Mouse (Mus musculus) urinary bladder, adult 18-20 months (tissue): Measurements from ENCODE around the gene Gab2.

Experiments
- DNase-seq, 2 experiments: peaks; one replicate each; pipeline ENCODE4 v3.0.0; 2022; ENCODE audit warnings: low spot score in 2 of 2, mixed read lengths in 2 of 2

The Gab2 gene

DNA sequence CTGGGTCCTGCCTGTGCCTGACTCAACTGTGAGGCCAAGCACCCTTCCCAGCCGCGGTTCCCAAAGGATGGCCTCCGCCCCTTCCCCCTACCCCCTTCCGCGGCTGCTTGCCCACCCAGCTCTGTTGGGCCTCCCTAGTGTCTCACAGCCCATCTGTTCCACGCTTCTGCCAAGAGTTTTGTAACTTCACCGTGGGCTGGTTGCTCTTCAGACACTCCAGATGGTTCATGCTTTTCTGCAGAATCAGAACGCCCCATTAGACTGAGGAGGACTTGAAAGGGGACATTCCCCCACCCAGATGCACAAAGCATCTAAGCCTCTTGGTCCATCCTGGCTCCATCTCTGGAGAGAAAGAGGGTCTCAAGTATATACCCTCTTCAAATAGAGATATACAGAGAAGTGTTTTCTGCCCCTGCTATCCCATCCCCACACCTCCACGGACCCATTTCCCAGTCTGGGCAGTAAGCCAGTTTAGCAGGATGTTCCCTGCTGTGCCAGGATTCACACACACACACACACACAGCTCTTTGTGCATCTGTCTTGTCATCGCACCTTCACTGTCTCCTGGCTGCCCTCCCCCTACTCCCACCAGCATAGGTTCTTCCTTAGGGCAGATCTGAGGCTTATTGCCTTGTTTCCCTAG lies 264.0 kb downstream of the Gab2 start:
- peak in 1 of 2 experiments; percentile 33 for DNase-seq

GRCm38 (mm10) chr7:97346111-97346821 lies 264.9 kb downstream of the Gab2 start:
- no peak for DNase-seq

DNA sequence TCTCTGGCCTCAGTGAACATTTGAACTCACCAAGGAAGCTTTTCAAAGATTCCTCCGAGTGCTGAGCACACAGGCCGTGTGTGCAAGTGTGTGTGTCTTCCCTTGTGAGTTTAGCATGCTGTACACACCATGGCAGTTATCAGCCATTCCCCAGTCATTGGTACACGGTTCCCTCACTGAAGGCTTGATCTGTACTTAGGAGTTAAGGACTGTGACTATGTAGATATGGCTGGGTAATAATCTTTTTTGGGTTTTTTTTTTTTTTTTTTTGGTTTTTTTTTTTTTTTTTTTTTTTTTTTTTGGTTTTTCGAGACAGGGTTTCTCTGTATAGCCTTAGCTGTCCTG lies 265.4 kb downstream of the Gab2 start:
- no peak for DNase-seq

DNA sequence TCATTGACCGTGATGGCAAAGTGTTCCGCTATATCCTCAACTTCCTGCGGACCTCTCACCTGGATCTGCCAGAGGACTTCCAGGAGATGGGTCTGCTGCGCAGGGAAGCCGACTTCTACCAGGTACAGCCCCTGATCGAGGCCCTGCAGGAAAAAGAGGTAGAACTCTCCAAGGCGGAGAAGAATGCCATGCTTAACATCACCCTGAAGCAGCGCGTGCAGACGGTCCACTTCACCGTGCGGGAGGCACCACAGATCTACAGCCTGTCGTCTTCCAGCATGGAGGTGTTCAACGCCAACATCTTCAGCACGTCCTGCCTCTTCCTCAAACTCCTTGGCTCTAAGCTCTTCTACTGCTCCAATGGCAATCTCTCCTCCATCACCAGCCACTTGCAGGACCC lies 266.1 kb downstream of the Gab2 start:
- DNase-seq = no peak

DNA sequence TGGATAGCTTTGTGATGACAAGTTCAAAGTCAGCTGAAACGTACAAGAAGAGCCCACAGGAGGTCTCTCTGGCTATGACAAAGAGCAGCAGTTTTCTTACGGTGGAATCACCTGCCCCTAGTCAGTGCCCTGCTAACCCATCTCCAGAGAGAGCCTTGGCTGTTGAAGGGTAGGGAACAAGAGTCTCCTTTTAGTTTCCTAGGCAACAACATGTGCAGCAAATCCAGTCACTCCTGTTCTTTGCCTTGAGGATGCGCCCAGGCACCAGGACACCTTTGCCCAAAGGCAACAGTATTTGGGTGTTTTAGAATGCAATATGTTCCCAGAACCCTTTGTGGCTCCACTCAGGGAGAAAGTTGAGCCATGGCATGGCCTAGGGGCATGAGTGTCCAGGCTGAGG lies 266.9 kb downstream of the Gab2 start:
- no peak for DNase-seq

GRCm38 (mm10) chr7:97348836-97349235 lies 267.4 kb downstream of the Gab2 start:
- DNase-seq = no peak

- no peak for DNase-seq
Measured at GRCm38 (mm10) chr7:97349438-97349837, 268.1 kb downstream of the Gab2 start.

DNA sequence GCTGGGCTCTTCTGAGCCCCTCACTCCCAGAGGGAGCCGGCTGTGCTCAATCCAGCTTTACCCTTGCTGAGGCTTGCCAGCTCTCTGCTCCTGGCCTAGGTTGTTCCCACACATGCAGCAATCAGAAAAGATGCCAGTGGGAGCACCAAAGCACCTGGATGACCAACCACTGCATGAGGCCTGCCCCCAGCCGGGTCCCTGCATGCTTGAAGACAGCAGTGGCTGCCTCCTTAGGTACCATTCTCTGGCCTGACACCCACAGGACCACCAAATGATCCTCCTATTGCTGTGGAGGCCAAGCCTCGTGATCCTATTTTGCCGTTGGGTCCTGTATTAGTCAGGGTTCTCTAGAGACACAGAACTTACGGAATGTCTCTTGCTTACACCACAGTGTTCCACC lies 269.5 kb downstream of the Gab2 start:
- DNase-seq = no peak

DNA sequence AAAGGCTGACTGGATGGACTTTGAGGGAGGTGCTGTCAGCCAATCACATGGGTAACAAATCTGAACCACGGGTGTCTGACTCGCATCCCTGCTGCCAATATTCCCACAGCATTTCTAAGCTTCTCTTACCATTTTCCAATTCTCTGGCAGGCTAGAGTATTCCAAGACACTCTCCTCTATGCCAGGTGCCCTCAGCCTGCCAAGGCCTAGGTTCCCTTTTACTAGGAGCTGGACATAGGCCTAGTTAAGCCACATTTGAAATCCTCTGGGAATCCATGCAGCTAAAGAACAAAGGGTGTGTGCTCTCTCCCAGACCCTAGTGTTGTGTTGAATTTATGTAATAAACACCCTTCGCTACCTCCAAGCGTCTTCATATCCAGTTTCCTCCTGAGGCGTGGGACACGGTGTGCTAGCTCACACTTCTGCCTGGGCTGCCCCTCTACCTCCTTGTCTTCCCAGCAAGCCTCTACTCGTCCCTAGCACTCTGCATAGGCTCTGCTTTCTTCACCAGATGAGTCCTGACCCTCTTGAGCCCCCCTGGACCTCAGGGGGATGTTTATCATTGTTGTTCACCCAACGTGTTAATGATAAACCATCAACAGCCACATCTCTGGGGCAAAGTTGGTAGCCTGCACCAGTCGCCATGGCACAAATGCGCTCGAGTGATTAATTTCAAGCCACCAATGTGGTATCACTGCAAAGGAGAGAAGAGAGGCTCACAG lies 270.6 kb downstream of the Gab2 start:
- DNase-seq = no peak

- no peak for DNase-seq
Measured at GRCm38 (mm10) chr7:97353356-97353755, 272.0 kb downstream of the Gab2 start.

- DNase-seq = no peak
Measured at GRCm38 (mm10) chr7:97355068-97355841, 273.9 kb downstream of the Gab2 start.

GRCm38 (mm10) chr7:97356253-97356652 lies 274.9 kb downstream of the Gab2 start:
- DNase-seq = no peak

- DNase-seq = peak in 1 of 2 experiments; percentile 39
Measured at GRCm38 (mm10) chr7:97356875-97357276, 275.5 kb downstream of the Gab2 start.

DNA sequence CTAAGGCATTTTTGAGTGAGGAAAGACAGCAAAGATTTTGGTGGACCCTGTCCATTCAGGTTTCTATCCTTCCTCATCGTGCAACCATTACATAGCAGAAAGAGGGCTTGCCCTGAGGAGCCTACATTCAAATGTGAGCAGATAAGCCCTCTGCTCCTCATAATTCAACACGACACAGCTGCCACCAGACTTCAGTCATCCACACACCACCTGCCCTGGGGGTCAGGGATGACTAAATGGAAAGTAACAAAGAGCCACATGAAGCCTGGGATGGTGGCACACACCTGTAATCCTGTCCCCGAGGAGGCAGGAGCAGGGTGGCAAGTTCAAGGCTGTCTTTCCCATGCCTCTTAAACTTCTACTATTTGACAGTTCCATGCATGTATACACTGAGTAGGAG lies 276.5 kb downstream of the Gab2 start:
- DNase-seq = no peak

- no peak for DNase-seq
Measured at GRCm38 (mm10) chr7:97358347-97358746, 277.0 kb downstream of the Gab2 start.
